Mouse (Mus musculus) lung, postnatal 36 days (tissue): ENCODE data around the gene Zbtb44.

Source experiments
- DNase-seq: peaks from one replicate; pipeline ENCODE4 v3.0.0; 2022; ENCODE audit warnings: mixed read lengths

Zbtb44 gene

DNA sequence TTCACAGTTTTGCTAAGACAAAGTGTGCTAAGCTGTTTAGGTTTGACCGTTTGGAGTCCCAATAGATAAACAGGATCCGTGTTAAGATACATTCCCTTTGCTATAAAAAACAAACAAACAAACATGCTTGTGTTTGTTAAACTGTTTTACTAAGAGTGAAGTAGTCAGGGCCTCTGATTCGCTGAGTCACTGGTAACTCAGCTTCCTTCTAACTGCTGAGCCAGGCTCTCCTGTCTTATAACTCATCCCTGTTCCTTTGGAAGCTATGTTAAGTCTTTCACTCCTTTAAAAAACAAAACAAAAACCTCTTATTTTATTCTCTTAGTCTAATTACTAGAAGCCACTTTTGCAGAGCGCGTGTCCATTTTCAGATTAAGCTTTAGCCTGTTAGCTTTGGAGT, 41.8 kb downstream of the Zbtb44 start:
- no peak for DNase-seq

DNA sequence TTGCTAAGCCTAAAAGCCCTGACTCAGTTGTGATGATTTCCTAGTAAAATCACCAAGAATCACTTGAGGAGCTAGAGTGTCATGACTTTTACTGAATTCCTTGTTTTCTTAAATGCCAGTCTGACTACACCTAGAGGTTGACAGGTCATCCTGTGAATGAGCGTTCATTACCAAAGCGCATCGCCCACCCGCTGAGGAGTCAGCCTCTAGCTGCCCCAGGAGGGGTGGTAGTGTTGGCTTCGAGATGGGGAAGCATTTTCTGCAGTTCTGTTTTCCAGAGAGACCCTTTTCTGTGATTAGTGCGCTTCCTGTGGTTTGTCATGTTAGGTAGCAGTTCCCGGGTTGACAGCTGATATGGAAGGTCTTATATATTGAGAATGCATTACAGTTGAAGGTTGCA, 43.4 kb downstream of the Zbtb44 start:
- DNase-seq, result no peak

DNA sequence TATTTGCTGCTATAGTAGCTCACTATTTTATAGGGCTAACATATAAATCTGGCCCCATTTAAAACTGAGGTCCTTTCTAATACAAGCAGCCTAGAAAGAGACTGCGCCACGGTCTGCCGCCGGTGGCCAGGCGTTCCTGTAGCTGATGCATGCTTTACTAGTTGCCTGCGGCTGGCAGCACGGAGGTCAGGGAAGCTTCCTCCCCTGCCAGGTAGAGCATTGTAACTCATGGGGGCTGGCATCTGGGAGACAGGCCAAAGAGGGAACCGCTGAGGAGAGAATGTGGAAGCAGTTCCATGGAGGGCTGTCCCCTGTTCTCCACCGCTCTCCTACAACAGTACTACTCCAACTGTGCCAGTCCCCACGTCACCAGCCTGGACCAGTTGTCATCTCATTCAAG, 44.4 kb downstream of the Zbtb44 start:
- DNase-seq, result no peak

DNA sequence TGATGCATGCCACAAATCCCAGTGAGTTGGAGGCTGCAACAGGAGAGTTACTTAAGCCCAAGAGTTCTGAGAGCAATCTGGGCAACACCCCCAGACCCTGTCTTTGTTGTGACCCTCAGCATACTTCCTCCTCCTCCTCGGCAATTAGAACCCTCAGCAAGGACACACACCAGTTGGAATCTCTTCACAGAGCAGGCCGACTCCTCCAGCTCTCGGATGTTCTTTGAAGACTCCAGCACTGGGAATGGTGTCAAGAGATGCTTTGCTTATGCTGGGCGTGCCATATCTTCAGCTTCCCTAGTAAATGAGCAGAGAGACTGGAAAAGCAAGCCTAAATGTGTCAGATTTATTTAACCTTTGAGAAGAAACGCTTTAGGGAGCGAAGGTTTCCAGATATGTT, 50.3 kb downstream of the Zbtb44 start:
- DNase-seq, result no peak

DNA sequence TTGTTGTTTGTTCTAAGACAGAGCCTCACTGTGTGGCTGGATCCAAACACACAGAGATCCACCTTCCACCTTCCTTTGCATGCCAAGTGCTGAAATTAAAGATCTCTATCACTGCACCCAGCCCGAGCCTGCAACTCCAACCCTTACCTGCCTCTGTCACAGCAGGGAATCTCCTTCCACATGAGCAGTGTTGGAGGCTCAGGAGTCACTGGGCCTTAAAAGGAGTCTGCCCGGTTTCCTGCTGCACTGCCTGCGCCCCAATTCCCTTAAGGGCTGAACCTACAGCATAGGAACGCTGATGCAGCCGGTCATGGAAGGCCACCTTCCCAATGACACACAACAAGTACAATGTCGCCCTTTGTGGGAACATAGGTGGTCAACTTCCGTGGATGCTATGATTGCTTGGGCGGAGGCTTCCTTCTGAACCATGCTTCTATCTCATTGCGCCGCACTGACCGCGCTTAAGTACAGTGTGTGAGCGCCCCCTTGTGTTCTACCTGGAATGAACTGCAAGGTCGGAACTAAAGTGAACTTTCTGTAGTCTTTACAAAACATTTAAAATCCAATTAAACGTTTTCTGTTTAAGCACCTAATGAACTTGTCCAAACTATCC, 51.7 kb downstream of the Zbtb44 start:
- DNase-seq, result peak; percentile 86

DNA sequence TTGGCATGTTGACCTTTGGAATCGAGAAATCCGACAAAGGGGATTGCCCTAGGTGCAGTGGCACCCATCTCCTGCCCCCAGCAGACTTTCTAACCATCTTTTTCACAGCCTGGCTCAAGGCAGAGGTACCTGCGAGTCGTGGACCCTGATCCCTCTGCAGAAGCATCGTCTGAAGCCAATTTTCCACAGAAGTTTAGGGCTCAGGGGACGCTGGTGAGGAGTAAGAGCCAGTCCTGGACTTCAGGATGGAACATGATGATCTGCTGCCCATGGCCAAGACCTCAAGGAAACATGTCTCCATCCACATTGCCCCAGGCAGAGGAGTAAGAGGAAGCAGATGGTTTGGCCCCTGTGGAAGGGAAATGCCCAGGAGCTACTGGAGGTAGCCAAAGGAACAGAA, 52.3 kb downstream of the Zbtb44 start:
- DNase-seq, result no peak

DNA sequence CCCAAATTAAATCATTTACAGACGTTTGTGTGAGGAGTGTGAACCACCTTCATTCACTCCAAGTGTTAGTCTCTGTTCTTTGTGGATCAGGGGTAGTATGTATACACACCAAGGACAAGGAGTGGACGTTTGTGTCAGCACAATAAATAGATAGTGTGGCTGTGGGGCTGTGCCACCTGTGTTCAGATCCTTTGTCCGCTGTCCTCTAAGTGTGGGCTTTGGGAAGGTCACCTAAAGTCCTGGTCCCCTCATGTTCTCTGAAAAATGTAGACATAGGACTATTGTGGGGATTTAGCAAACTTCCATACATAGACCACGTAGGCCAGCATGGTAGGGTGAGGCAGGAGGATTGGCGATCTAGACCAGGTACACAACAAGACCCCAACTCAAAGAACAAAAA, 55.1 kb downstream of the Zbtb44 start:
- no peak for DNase-seq

DNA sequence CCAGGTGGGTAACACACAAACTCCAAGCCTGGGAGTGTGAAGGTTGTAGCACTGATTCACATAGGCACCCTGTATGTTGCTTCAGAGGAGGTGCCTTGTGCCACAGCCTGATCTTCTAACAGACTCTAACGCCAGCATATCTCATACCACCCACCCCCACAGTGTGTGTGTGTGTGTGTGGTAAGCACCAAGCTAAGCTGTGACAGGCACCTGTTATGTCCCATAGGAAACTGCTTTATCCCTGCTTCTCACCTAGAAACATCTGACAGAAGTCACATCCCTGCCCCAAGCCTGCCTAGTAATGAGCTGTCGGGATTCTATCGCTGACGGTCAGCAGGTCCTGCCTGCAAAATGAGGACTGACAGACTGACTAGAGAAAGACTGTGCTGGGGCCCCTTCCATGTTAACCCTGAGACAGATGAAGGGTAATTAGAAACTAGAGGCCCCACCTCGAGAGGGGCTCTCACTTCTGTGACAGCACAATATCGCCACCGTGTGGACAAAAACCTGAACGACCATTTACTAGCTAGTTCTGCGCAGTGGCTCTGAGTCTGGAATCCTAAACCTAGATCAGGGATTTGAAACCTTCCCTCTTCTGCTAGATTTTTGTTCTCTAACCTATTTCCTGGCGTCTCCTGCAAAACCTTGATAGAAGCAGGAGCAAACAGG, 55.8 kb downstream of the Zbtb44 start:
- DNase-seq, result peak; percentile 83

DNA sequence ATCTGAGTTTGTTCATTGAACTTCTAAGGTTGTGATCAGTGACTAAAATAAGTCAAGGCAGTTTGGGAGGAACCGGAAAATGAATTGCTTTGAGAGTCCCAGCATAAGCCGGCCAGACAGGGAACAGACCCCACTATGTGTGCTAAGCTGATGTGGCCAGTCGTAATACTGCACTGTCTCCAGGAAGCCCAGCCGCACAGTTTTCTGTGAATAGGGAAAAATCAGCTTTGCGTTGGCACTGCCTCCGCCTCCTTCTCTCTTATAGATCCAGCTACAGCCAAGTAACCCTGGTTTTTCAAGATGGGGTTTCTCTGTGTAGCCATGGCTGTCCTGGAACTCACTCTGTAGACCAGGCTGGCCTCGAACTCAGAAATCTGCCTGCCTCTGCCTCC, 56.3 kb downstream of the Zbtb44 start:
- no peak for DNase-seq

DNA sequence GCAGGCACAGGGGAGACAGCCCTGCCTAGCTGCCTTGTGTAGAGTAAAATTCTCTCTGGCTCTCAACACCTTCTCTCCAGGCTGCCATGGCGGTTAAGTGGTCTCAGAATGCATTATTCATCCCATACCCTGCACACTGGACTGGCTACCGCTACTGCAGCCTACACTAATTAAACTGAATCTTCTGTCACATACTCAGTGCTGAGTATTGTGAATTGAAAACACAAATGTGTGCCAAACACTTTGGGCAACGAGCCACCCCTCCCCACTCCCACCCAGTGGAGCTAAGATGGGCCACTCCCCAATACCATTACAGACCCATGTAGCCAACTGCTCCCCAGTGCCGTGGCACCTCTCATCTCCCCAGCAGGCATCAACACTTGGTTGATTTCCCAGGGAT, 57.0 kb downstream of the Zbtb44 start:
- DNase-seq, result no peak

DNA sequence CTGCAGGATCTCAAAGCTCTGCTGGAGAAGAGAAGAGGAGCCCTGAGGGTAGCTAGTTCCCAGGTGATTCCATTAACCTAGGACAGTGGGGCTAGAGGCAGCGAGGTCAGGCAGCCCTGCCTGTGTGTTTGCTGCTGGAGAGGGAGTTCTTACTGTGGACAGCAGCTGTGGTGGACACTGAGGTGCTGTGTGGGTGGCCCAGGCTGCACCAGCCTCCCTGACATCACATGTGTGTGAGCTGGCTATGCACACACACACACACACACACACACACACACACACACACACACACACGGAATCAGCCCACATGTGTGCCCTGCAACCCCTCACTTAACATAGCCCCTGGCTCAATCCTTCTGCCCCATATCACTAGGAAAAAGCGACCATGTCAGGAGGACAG, 57.7 kb downstream of the Zbtb44 start:
- DNase-seq, result no peak

DNA sequence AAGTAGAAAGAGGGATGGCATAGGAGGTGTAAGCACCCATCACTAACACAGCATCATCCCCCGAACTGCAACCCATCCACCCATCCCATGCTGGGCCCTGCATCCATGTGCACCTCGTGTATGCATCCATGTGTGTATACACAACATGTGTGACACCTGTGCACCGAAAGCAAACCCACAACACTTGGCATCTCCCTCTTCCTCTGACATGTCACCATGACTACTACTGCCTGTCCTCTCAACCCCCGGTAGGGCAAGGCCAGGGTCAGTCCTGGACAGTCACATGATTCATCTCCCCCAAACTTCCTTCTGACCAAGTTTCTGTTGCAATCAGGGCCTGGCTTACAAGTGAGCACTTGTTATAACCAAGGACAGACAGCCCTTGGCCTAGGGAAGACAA, 58.4 kb downstream of the Zbtb44 start:
- no peak for DNase-seq

DNA sequence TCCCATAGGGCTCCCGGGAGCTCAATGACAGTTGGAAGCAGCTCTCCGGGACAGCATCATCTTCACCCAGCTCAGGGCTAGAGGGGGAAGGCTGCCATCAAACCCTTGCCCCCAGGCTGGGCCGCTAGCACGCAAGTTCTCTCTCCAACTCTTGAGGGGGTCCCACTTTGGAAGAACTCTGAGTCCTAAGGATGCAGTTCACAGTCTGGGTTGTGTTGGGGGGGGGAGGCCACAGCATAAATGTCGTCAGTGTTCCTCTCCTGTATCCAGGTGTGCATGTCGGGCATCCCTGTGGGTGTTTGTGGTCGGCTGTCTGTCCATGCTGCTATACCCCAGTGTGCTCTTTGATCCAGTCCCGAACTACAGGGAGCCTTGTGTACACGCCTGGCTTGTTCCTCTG, 59.1 kb downstream of the Zbtb44 start:
- no peak for DNase-seq

DNA sequence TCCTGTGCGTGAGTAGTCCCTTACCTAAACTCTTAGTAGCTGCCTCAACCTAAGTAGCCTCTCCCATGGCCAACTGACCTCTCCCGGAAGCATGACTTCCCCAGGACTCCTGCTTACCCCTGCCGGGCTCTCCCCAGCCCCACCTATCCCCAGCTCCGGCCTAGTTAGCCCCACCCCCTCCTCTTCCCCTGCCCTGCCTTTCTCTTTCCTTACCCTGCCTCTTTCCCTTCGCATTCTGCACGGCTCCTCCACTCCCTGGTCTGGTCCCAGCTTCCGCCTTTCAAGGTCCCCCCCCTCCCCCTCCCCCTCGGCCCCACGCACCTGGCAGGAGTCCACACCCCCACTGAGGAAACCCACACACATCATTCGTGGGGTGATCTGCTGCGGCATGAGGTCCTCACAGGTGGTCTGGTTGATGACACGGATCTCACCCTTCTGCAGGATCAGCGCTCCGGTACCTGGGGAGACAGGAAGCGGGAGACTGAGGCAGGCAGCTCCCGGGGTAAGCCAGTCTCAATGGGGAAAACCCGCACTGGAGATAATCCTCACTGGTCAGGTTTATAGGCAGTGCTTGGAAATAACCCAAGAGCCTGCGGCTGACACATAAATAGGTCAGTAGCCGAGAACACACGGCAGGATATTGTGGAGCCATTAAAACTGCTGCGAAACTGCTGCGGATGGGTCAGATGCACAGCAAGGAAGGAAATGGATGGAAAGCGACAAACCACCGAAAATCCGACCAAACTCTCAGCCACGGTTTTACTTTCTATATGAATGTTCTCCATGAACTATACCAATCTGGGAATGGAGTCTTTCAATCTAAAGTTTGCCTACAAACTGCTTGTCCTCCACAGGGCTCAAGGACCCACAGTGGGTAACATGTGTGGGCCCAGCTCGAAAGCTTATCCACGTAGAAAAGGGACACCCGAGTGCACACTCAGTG, 59.9 kb downstream of the Zbtb44 start:
- DNase-seq, result no peak

DNA sequence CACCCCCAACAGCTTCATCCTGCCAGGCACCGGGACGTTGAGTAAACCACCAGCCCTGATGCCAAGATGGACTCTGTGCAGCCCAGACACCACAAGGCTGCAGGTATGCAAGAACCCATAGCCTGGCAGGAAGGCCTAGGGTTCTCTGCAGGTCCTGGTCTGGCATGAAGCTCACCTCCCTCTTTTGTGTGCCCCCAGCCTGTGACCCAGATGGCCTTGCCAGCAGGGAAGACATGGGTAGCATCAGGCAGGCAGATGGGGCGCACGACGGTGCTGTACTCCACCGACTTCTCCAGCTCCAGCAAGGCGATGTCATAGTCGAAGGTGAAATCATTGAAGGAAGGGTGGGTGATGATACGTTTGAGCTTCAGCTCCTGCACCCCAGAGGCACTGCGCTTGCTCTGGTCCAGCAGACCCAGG, 60.7 kb downstream of the Zbtb44 start:
- DNase-seq, result no peak

DNA sequence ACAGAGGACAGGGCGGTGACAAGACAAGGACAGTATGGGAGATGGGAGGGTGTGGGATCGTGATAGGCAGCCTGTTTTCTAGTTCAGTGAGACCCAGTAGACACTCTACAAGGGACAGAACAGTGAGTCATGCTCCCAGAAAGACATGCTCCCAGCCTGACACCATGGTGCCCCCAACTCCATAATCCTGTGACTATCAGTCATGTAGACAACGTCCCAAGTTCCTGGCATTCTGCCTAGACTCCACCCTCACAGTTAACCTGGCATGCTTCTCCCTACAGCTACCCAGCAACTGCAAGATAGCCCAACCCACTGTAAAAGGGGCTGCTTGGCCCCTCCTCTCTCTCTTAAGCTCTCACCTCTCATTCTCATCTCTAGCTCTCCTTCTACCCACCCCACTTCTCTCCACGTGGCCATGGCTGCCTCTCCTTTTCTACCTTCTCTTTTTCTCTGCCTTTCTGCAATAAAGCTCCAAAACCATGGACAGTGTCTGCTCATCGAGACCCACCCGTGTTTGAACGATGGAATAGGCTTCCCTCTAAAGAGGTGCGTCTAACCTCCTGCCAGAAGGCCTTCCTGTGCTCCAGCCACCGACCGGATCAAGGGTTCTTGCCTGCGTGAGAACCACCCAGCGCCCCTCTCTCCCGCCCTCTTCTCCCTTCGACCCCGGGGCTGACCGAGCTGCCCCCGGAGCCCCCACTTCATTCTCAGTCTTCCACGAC, 61.8 kb downstream of the Zbtb44 start:
- no peak for DNase-seq

DNA sequence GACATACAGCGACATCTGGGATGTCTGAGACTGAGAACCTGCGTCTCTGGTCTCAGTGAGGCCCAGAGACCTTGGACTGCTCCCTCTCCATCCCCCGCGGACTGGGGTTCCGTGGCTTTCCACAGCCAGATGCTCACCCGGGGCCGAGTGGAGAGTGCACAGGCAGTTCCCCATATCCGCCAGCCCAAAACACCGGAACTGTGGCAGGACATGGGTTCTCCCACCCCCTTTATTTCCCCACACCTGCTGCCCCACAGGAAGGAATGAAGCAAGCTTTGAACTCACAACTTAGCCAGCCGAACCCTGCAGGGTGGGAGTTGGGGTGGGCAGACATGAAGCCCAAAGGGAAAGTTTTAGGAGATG, 62.4 kb downstream of the Zbtb44 start:
- DNase-seq, result no peak

DNA sequence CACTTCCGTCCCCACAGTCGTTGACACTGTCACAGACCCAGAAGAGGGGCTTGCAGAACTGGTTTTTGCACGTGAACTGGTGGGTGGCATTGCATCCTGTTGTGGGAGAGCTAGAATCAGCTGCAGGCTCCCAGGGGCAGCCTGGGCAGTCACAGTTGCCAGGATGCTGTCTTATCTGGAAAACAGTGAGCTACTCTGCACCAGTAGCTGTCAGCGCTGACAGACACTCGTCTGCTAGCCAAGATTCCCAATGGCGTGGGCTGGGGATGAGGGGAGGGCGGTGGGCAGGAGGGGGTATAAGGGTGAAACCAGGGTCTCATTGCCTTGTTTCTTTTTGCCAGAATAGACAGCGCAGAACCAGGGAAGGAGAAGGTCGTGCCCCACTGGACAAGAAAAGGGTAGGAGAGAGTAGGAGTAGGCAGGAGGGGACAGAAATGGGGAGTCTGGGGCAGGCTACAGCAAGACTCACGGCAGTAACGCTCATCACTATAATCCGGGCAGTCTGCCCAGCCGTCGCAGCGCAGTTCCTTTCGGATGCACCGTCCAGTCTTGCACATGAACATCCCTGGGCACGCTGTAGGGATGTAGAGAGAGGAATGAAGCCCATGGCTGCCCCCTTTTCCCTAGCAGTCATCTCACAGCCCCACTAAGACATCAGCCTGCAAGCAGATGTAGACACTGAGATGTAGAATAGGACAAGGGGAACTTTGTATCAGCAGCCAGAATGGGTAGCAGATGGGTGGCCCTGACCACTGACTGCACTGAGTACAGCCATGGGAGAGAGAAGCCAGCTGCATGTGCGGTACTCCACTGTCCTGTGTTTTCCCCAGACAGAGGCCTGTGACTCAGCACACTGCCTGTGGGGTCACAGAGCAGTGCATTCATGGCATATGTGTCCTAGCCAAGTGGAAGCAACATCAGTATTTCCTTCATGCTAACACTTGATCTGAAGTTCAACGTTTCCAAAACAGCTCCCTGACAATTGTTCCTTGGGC, 66.9 kb downstream of the Zbtb44 start:
- no peak for DNase-seq

DNA sequence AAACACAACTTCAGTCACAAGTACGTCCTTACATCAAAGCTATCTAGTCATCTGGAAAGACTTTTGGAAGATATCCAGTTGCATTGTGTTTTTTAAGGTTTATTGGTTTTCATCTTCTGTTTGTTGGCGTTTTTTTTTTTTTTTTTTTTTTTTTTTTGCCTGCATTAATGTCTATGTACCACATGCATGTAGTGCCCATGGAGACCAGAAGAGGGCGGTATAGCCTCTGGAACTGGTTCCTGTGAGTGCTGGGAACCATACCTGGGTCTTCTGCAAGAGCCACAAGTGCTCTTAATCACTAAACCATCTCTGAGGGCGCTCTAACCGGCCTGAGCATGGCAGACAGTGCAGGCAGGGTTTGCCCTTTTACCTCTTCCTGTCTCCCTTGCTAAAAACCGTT, 67.7 kb downstream of the Zbtb44 start:
- no peak for DNase-seq

DNA sequence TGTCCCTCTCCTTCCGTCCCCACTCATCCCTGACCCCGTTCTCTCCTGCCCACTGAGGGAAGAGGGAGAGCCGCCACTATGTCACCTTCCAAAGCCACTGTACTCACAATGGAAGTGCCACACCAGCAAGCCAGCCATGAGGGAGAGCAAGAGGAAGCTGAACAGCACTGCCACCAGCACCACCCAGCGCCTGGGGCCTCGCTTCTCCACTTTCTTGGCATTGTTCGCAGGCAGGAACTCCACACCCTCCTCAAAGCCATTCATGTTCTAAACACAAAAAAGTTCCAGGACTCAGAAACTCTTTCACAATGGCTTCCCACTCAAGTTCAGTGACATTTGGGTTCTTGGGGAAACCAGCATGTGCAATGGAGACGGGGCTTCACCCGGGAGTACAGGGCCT, 78.0 kb downstream of the Zbtb44 start:
- peak; percentile 69 for DNase-seq

DNA sequence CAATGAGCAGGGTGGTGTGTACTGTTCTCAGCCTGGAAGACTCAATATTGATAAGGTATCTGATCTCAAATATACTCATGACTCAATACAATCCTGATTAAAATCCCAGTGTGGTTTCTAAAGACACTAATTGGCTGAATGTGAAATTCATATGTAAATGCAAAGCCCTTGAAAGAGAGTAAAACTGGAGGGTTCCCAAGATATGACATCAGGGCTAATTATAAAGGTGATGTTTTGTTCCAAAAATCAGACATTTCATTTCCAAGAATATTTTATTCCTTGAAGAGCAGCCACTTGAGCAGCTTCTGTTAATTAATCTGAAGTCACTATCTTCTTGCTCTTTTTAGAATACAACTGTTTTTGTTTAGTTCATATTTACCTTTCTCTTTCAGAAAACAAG, 85.1 kb downstream of the Zbtb44 start:
- DNase-seq, result no peak

DNA sequence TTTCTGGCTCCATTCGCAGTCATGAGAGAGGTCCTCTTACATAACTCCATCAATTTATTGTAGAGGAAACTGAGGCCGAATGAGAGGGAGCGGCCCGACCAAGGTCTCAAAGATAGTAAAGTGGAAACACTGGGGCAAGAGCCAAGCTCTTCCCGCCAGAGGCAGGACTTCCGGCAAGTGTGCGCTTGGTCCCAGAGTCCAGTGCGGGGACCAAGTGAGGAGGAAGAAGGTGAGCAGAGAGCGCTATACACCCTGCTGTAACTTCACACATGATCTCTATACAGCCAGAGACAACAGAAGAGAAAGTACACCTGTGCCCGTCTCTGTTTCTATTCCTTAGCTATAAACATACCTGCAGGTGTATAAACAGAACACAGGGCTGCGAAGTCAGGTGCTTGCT, 86.6 kb downstream of the Zbtb44 start:
- DNase-seq, result peak; percentile 27
